Mouse (Mus musculus) forebrain, embryonic 10.5 days (tissue): ENCODE results near the gene Snx1. TPM values are rescaled to one million over a fixed set of nuclear protein-coding genes. Genes with fewer than 3 reads are reported as not detected.
A peak's percentile ranks its signal among the peaks of the same experiment; 100 is the strongest.

Source experiments
- DNase-seq: peaks from one replicate; pipeline ENCODE4 v3.0.0-alpha.2; 2017; ENCODE audit warnings: low spot score; ENCODE audit errors: extremely low spot score
- H3K27ac ChIP-seq: fragments of 300-500 bp; sonication (generic); 2 replicates; pipeline ENCODE4 v1.5.1; 2016; ENCODE audit warnings: mild to moderate bottlenecking
- H3K27me3 ChIP-seq: fragments of 300-500 bp; sonication (generic); 2 replicates; pipeline ENCODE4 v1.6.1; 2016; ENCODE audit warnings: mild to moderate bottlenecking; ENCODE audit not compliant: poor library complexity, severe bottlenecking
- H3K36me3 ChIP-seq: fragments of 300-500 bp; sonication (generic); replicated peaks from 2 replicates; pipeline ENCODE4 v1.6.1; 2016; ENCODE audit warnings: mild to moderate bottlenecking, moderate library complexity
- H3K4me1 ChIP-seq: fragments of 300-500 bp; sonication (generic); 2 replicates; pipeline ENCODE4 v1.6.1; 2016
- H3K4me3 ChIP-seq: fragments of 300-500 bp; sonication (generic); 2 replicates; pipeline ENCODE4 v1.5.1; 2016; ENCODE audit warnings: mild to moderate bottlenecking, moderate library complexity
- H3K9me3 ChIP-seq: fragments of 300-500 bp; sonication (generic); 2 replicates; pipeline ENCODE4 v1.6.1; 2016; ENCODE audit warnings: mild to moderate bottlenecking, moderate library complexity
- WGBS: fragments of 180-500 bp; shearing (Covaris S2); methylation state at CpG from one replicate; pipeline ENCODE4 v1.1.7; 2016; 5-methylcytosine and 5-hydroxymethylcytosine counted together
- polyA plus RNA-seq: library from polyadenylated mRNA; unstranded; fragments of >200 nt; fragmentation: Nextera tagmentation; extraction: Ambion mirVana; gene quantifications from 2 replicates; pipeline ENCODE4 v1.2.1, GENCODE M21; 2016

Gene Snx1
- polyA plus RNA-seq, 1 experiment from 2014 or later = 136 TPM

DNA sequence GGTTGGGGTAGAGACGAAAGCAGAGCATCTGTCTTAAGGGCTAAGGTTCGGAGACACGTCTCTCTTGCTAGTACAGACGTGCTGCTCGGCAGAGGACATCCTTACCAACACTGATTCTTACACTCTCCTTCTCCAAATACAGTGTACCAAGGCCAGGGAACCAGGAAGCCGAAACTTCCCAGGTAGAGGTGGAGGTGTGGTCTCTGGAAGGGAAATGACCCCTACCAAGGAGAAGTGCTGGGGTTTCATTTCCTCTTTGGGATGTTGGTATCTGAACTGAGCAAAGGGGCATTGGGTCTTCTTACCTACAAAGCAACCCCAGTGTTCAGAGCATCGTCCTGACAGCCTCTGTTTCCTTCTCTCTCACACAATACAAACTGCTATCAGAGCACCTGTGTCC lies 53.6 kb downstream of the Snx1 start:
- Histone ChIP-seq H3K9me3 (peaks cover 7% of the 10 kb centered on the region; the same call in 1 of the 2 replicates), H3K27ac (no peak overlapping the region), H3K36me3 (no peaks in the 10 kb centered on the region), H3K4me3 (no peak overlapping the region), H3K27me3 (peaks cover 36% of the 10 kb centered on the region), H3K4me1 (peaks cover 13% of the 10 kb centered on the region)
- no peak for DNase-seq
- 84% methylated on average over 7 of the region's 7 CpGs for WGBS

- 88% methylated on average over 5 of the region's 5 CpGs for WGBS
- H3K27me3 ChIP-seq = peaks cover 50% of the 10 kb centered on the region
- no peak overlapping the region for H3K27ac ChIP-seq
- DNase-seq = no peak
- peaks cover 25% of the 10 kb centered on the region for H3K36me3 ChIP-seq
- H3K9me3 ChIP-seq = peaks cover 7% of the 10 kb centered on the region; the same call in 1 of the 2 replicates
- H3K4me1 ChIP-seq = peaks cover 21% of the 10 kb centered on the region
- no peak overlapping the region for H3K4me3 ChIP-seq
These were observed 56.2 kb downstream of the Snx1 start for GRCm38 (mm10) chr9:66070151-66070550.

DNA sequence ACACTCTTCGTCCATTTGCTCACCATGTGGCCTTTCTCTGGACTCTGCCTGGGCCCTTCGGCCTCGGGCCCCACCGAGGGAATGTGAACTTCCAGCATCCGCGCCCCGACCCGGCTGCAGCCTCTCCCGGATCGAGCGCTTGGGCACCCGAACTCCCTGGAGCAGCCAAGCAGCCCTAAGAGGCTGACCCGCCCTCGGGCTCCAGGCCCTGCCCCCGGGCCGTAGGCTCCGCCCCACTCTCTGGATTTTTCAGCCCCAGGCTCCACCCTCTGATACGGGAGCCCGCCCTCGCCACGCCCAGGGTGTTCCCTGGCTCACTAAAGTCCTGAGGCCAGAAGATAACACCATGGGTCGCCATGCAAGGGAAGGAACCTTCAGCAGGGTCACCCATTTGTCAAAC lies 56.8 kb downstream of the Snx1 start, which contains the start of gene Snx22:
Snx22 (minus strand) TSS at position 137 of the 400 bp plus-strand sequence.
- under 1% methylated on average over 22 of the region's 22 CpGs for WGBS
- H3K27me3 ChIP-seq = peaks cover 50% of the 10 kb centered on the region
- H3K4me1 ChIP-seq = peaks cover 21% of the 10 kb centered on the region

DNA sequence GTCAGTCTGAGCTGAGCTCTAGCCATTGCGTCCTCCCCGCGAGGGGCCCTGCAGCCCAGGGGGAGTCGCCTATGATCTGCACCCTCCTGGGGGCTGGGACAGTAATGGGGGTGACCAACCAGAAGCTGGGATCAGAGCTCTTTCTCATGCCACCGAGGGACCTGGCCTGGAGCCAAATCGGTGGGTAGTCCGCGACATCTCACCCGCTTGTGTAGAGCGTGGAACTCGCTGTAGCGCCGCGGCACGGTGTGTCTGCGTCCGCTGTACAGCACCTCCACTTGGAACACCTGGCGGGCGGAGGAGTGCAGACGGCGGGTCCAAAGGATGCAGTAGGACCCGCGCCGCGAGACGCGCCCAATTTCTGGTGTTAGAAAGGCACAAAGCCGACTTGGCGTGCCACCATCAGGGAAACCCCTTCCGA lies 57.4 kb downstream of the Snx1 start:
- WGBS = under 1% methylated on average over 30 of the region's 30 CpGs
- DNase-seq = no peak
- Histone ChIP-seq H3K27me3 (peaks cover 50% of the 10 kb centered on the region), H3K9me3 (peaks cover under 1% of the 10 kb centered on the region; the same call in 1 of the 2 replicates), H3K27ac (peak overlapping the region; percentile 54), H3K4me1 (peaks cover 21% of the 10 kb centered on the region), H3K36me3 (peaks cover 34% of the 10 kb centered on the region), H3K4me3 (peak overlapping the region; percentile 64)

More for the DNA sequence above, 56.8 kb downstream of the Snx1 start, which contains the start of gene Snx22:
- peaks cover 28% of the 10 kb centered on the region for H3K36me3 ChIP-seq
- DNase-seq = peak; percentile 74
- H3K27ac ChIP-seq = peak within 1 kb of the TSS; percentile 54
- peak within 1 kb of the TSS; percentile 64 for H3K4me3 ChIP-seq
- H3K9me3 ChIP-seq = peaks cover 6% of the 10 kb centered on the region; the same call in 1 of the 2 replicates

GRCm38 (mm10) chr9:66068056-66068455 lies 58.3 kb downstream of the Snx1 start:
- DNase-seq = no peak
- Histone ChIP-seq H3K4me1 (peaks cover 21% of the 10 kb centered on the region), H3K4me3 (no peak overlapping the region), H3K27ac (no peak overlapping the region), H3K9me3 (no peaks in the 10 kb centered on the region), H3K27me3 (peaks cover 50% of the 10 kb centered on the region), H3K36me3 (peaks cover 43% of the 10 kb centered on the region)
- WGBS = 55% methylated on average over 4 of the region's 4 CpGs

DNA sequence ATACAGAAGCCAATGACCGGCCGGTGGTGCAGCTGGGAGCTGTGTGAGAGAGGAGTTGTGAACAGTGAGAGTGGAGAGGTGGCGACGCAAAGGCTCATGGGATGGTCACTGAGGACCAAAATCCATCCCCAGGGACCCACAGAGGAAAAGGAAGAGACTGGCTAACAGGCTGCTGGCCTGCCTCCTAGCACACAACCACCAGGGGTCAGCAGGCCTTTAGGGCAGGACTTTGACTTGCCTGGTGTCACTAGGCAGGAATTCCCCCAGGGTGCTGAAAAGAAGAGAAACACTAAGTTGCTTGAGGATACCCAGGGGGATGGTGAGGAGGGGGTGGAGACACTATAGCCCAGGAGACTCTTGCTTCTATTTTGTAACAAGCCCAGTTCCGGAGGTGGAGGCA lies 58.8 kb downstream of the Snx1 start:
- no peaks in the 10 kb centered on the region for H3K9me3 ChIP-seq
- DNase-seq = peak; percentile 42
- H3K36me3 ChIP-seq = peaks cover 48% of the 10 kb centered on the region
- no peak overlapping the region for H3K27ac ChIP-seq
- H3K4me1 ChIP-seq = peaks cover 21% of the 10 kb centered on the region
- H3K4me3 ChIP-seq = no peak overlapping the region
- WGBS = 20% methylated on average over 5 of the region's 5 CpGs
- H3K27me3 ChIP-seq = peaks cover 50% of the 10 kb centered on the region

DNA sequence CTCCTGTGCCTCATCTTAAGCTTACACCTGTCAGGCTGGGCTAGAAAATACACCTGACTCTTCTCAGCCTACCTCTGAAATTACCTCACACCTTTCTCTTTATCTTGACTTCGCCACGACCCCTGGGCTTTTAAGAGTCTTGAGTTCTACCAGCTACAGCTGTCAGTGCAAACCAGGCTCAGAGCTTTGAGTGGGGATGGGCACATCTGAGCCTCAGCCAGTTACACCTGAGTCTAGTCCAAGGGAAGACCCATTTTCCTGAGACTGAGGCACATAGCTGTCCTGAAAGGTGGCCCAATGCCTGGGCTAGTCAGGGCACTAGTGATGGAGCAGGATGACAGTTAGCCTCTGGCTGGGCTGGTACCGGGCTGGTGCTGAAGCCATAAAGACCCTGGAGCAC lies 59.6 kb downstream of the Snx1 start:
- peaks cover 21% of the 10 kb centered on the region for H3K4me1 ChIP-seq
- peaks cover 50% of the 10 kb centered on the region for H3K27me3 ChIP-seq
- no peaks in the 10 kb centered on the region for H3K9me3 ChIP-seq
- no peak overlapping the region for H3K4me3 ChIP-seq
- DNase-seq = no peak
- H3K27ac ChIP-seq = no peak overlapping the region
- 92% methylated on average over 3 of the region's 3 CpGs for WGBS
- peaks cover 56% of the 10 kb centered on the region for H3K36me3 ChIP-seq

- H3K9me3 ChIP-seq = no peaks in the 10 kb centered on the region
- H3K27ac ChIP-seq = no peak overlapping the region
- peaks cover 59% of the 10 kb centered on the region for H3K36me3 ChIP-seq
- H3K27me3 ChIP-seq = peaks cover 30% of the 10 kb centered on the region
- no peak overlapping the region for H3K4me3 ChIP-seq
- 95% methylated on average over 11 of the region's 11 CpGs for WGBS
- peaks cover 32% of the 10 kb centered on the region for H3K4me1 ChIP-seq
- no peak for DNase-seq
These were observed 62.1 kb downstream of the Snx1 start for GRCm38 (mm10) chr9:66064316-66064715.

- H3K27ac ChIP-seq = no peak overlapping the region
- 93% methylated on average over 3 of the region's 3 CpGs for WGBS
- no peaks in the 10 kb centered on the region for H3K9me3 ChIP-seq
- H3K36me3 ChIP-seq = peaks cover 59% of the 10 kb centered on the region
- DNase-seq = no peak
- peaks cover 29% of the 10 kb centered on the region for H3K4me1 ChIP-seq
- no peak overlapping the region for H3K4me3 ChIP-seq
- peaks cover 21% of the 10 kb centered on the region for H3K27me3 ChIP-seq
These were observed 62.9 kb downstream of the Snx1 start for GRCm38 (mm10) chr9:66063446-66063845.

GRCm38 (mm10) chr9:66061656-66062055 lies 64.7 kb downstream of the Snx1 start:
- H3K27me3 ChIP-seq = peaks cover 3% of the 10 kb centered on the region
- H3K27ac ChIP-seq = peak overlapping the region; percentile 93
- peak overlapping the region; percentile 73 for H3K4me3 ChIP-seq
- WGBS = 95% methylated on average over 3 of the region's 3 CpGs
- peaks cover 49% of the 10 kb centered on the region for H3K36me3 ChIP-seq
- DNase-seq = no peak
- H3K4me1 ChIP-seq = peaks cover 22% of the 10 kb centered on the region
- no peaks in the 10 kb centered on the region for H3K9me3 ChIP-seq

DNA sequence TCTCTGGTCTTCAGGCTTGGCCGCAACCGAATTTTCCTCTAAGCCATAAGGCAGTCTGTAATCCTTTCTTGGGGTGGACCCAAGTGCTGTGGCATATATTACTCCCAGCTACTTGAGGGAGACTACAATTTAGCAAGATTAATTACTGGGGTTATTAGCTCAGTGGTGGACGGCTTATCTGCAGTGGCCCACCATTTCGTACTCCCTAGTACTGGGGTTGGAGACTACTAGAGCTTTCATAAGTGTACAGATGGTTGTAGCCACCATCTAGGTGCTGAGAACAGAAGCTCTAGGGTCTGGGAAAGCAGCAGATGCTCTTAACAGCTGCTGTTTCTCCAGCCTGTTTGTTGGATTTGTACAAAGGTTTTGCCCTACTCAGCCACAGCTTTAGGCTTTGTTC lies 65.4 kb downstream of the Snx1 start:
- Histone ChIP-seq H3K36me3 (peaks cover 42% of the 10 kb centered on the region), H3K9me3 (no peaks in the 10 kb centered on the region), H3K27ac (peak overlapping the region; percentile 93), H3K27me3 (no peaks in the 10 kb centered on the region), H3K4me1 (peaks cover 22% of the 10 kb centered on the region), H3K4me3 (peak overlapping the region; percentile 73)
- 53% methylated on average over 4 of the region's 4 CpGs for WGBS
- DNase-seq = no peak

GRCm38 (mm10) chr9:66060308-66060647 lies 66.1 kb downstream of the Snx1 start:
- under 1% methylated on average over 20 of the region's 20 CpGs for WGBS
- peak overlapping the region; percentile 93 for H3K27ac ChIP-seq
- peak overlapping the region; percentile 73 for H3K4me3 ChIP-seq
- H3K36me3 ChIP-seq = peaks cover 35% of the 10 kb centered on the region
- no peak for DNase-seq
- peaks cover 22% of the 10 kb centered on the region for H3K4me1 ChIP-seq
- H3K9me3 ChIP-seq = no peaks in the 10 kb centered on the region
- H3K27me3 ChIP-seq = no peaks in the 10 kb centered on the region

GRCm38 (mm10) chr9:66059583-66060307 lies 66.6 kb downstream of the Snx1 start, which contains the start of gene Ppib:
TSS of gene Ppib (plus strand) at chr9:66060222.
- H3K4me3 ChIP-seq = peak within 1 kb of the TSS; percentile 73
- H3K4me1 ChIP-seq = peaks cover 22% of the 10 kb centered on the region
- H3K9me3 ChIP-seq = no peaks in the 10 kb centered on the region
- no peaks in the 10 kb centered on the region for H3K27me3 ChIP-seq
- peak; percentile 95 for DNase-seq
- H3K36me3 ChIP-seq = peaks cover 31% of the 10 kb centered on the region
- H3K27ac ChIP-seq = peak within 1 kb of the TSS; percentile 93
- WGBS = 1% methylated on average over 51 of the region's 51 CpGs
